Mouse (Mus musculus): ENCODE data around the gene Tor1aip2.

DNA sequence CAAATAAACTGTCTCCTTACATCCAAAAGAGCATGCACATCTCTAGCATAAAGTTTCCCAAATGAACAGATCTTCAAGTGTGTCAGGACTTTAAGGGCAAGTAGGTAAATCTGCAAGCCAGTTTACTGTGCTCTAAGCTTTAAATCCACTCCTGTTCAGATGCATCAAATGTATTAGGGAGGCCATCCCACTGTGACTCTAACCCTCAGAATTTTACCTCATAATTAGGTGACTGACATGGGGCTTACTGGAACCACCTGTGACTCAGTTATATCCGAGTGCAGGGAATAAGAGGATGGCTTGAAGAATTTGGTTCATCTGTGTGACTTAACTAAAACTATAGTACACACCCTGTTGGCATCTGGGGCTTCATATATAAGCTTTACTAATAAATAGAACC is 542 bp upstream of the Tor1aip2 start:
- TF ChIP-seq EP300 (IDR thresholded peaks at IDR 0.05; ENCODE audit: low read depth), result no peak
- no peak for TF ChIP-seq CTCF (IDR thresholded peaks at IDR 0.05; ENCODE audit: low read depth)

Data from liver, postnatal 0 days (tissue).